17 mouse cellular contexts compared by ENCODE assay signal in genomic region chr1:61035270-61035669, GRCm38 (mm10). TPM values are rescaled to one million over a fixed set of nuclear protein-coding genes. Genes with fewer than 3 reads are reported as not detected.
"Had no signal": no experiment of that assay in that cellular context is flagged by ENCODE, and none has a peak within 500 bp of the region (broad histone marks: within the 10 kb centered on the region; RNA-seq: fewer than 3 reads in every experiment).

No protein-coding gene starts in this region.

- H3K9me3 ChIP-seq: midbrain, embryonic 10.5 days; midbrain, embryonic 12.5 days; neural tube, embryonic 13.5 days; neural tube, embryonic 15.5 days; stomach, embryonic 15.5 days had no signal

- H3K4me1 ChIP-seq: midbrain, embryonic 10.5 days; midbrain, embryonic 12.5 days; neural tube, embryonic 13.5 days; neural tube, embryonic 15.5 days; stomach, embryonic 15.5 days had no signal

- H3K27me3 ChIP-seq: midbrain, embryonic 12.5 days; neural tube, embryonic 13.5 days; neural tube, embryonic 15.5 days; stomach, embryonic 15.5 days had no signal

- H3K9ac ChIP-seq: lung, embryonic 14.5 days; midbrain, embryonic 12.5 days; neural tube, embryonic 13.5 days; neural tube, embryonic 15.5 days; stomach, embryonic 15.5 days had no signal

- H3K4me3 ChIP-seq: midbrain, embryonic 10.5 days; midbrain, embryonic 12.5 days; neural tube, embryonic 13.5 days; neural tube, embryonic 15.5 days; stomach, embryonic 15.5 days had no signal

- H3K36me3 ChIP-seq: midbrain, embryonic 10.5 days; midbrain, embryonic 12.5 days; neural tube, embryonic 13.5 days; neural tube, embryonic 15.5 days; stomach, embryonic 15.5 days had no signal

- H3K4me2 ChIP-seq: lung, embryonic 14.5 days; midbrain, embryonic 12.5 days; neural tube, embryonic 13.5 days; neural tube, embryonic 15.5 days; stomach, embryonic 15.5 days had no signal

- H3K27ac ChIP-seq: midbrain, embryonic 10.5 days; midbrain, embryonic 12.5 days; neural tube, embryonic 13.5 days; neural tube, embryonic 15.5 days; stomach, embryonic 15.5 days; stomach, postnatal 0 days had no signal

- DNase-seq: lung, adult 18-20 months; lung, embryonic 14.5 days; lung, postnatal 10 days; lung, postnatal 4 days; midbrain, embryonic 14.5 days; retina, postnatal 1 day; right cerebral cortex, adult 18-20 months; thymus, adult 2 months; thymus, postnatal 25 days; thymus, postnatal 4 days had no signal

- ATAC-seq: midbrain, embryonic 16.5 days had no signal

RNA-seq across cellular contexts. Expression of gene Icos, which starts 57.5 kb away (rescaled TPM):
- polyA plus RNA-seq: lung, embryonic 14.5 days; midbrain, embryonic 14.5 days; neural tube, embryonic 13.5 days had no signal
